Mouse (Mus musculus): ENCODE data around the gene Psmb1. TPM values are rescaled to one million over a fixed set of nuclear protein-coding genes. Genes with fewer than 3 reads are reported as not detected.
"Not testable (repeated sequence)": the region's sequence is repeated elsewhere in the genome, so short reads cannot be mapped to it uniquely, and the experiment has no call there.

Gene Psmb1
- total RNA-seq, 2 experiments from 2014 or later = 122 to 130 TPM

GRCm38 (mm10) chr17:15518766-15519165, 19.2 kb upstream of the Psmb1 start:
- Histone ChIP-seq H3K4me3 (no peak overlapping the region), H3K27ac (no peak overlapping the region)
- TF ChIP-seq CTCF (conservative IDR thresholded peaks at IDR 0.05) = no peak
- DNase-seq (ENCODE audit: low spot score in 2 of 2) = no peak

DNA sequence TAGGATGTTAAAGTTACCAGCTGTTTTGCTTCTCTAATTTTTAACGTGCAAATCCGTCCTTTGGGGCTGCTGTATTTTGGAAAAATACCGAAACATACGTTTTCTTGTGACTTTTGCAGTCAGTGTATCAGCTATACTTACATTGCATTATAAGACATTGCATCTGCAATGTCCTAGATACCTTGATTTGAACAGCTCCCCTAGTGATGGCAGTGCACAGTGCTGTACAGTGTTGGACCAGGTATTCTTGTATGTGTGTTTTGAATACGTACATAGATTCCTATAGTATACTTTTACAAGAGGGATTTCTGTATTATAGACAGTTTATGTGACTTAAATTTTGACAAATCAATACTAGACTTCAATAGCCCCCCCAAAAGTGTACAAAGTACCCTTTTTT, 18.6 kb upstream of the Psmb1 start:
- DNase-seq (ENCODE audit: low spot score in 2 of 2) = no peak
- TF ChIP-seq CTCF (conservative IDR thresholded peaks at IDR 0.05) = 0 out of 2 replicates have a peak, but pooled peaks have one; percentile 9
- H3K4me3 ChIP-seq = no peak overlapping the region
- no peak overlapping the region for H3K27ac ChIP-seq

GRCm38 (mm10) chr17:15517776-15518175, 18.2 kb upstream of the Psmb1 start:
- H3K4me3 ChIP-seq = no peak overlapping the region
- no peak for DNase-seq (ENCODE audit: low spot score in 2 of 2)
- H3K27ac ChIP-seq = no peak overlapping the region
- TF ChIP-seq CTCF (conservative IDR thresholded peaks at IDR 0.05) = no peak

DNA sequence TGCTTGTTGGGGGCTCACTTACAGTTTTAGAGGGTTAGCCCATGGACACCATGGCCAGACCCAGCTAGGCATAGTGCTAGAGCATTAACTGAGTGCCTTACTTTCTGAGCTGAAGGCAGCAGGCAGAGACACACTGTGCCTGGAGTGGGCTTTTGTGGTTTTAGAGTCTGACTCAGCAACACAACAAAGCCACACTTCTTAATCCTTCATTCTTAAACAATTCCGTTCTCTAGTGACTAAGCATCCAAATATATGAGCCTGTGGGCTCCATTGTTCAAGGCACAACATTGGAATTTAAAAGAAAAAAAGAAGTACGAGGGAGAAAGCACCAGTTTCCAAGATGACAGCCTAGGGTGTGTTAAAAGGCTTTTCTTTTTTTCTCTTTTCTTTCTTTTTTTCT, 11.1 kb upstream of the Psmb1 start:
- no peak overlapping the region for H3K4me3 ChIP-seq
- no peak for TF ChIP-seq CTCF (conservative IDR thresholded peaks at IDR 0.05)
- DNase-seq (ENCODE audit: low spot score in 2 of 2) = no peak
- no peak overlapping the region for H3K27ac ChIP-seq

- no peak for TF ChIP-seq CTCF (conservative IDR thresholded peaks at IDR 0.05)
- Histone ChIP-seq H3K27ac (peak overlapping the region; percentile 90), H3K4me3 (peak overlapping the region; percentile 93)
- DNase-seq (ENCODE audit: low spot score in 2 of 2) = no peak
Observed at GRCm38 (mm10) chr17:15498753-15499113, 818 bp downstream of the Psmb1 start.

GRCm38 (mm10) chr17:15497882-15498752, 1.4 kb downstream of the Psmb1 start:
- H3K4me3 ChIP-seq = peak overlapping the region; percentile 93
- H3K27ac ChIP-seq = peak overlapping the region; percentile 90
- DNase-seq (ENCODE audit: low spot score in 2 of 2) = peak; percentile 94 to 95
- no peak for TF ChIP-seq CTCF (conservative IDR thresholded peaks at IDR 0.05)

DNA sequence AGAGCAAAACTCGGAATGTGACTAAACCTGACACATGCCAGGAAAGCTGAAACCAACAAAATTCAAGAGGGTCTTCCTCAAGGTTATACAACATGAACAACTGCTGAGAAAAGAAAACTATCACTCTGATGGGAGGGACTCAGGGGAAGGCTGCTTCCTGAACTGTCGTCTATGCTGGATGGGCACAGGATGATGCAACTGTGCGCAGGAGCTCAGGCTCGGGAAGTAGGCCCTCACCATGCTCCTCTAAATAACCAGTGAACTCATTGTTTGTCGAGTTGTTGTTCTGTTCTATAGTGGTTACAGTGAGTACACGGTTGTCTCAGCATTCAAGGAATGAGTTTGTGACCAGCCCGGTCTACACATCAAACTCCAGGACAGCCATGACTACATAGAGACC, 9.0 kb downstream of the Psmb1 start:
- H3K27ac ChIP-seq = no peak overlapping the region
- DNase-seq (ENCODE audit: low spot score in 2 of 2) = no peak
- no peak for TF ChIP-seq CTCF (conservative IDR thresholded peaks at IDR 0.05)
- no peak overlapping the region for H3K4me3 ChIP-seq

DNA sequence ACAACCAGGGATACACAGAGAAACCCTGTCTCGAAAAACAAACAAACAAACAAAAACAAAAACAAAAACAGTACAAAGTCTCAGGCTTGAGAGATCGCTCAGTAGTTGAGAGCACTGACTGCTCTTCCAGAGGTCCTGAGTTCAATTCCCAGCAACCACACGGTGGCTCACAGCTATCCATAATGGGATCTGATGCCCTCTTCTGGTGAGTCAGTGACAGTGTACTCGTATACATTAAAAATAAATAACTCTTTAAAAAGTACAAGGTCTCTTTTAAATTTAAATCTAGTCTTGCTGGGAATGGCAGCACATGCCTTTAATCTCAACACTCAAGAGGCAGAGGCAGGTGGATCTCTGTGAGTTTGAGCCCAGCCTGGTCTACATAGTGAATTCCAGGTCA, 26.9 kb downstream of the Psmb1 start:
- no peak overlapping the region for H3K4me3 ChIP-seq
- DNase-seq (ENCODE audit: low spot score in 2 of 2) = no peak
- TF ChIP-seq CTCF (conservative IDR thresholded peaks at IDR 0.05) = peak; percentile 58
- no peak overlapping the region for H3K27ac ChIP-seq

GRCm38 (mm10) chr17:15467669-15468068, 31.9 kb downstream of the Psmb1 start:
- H3K4me3 ChIP-seq = no peak overlapping the region
- TF ChIP-seq CTCF (conservative IDR thresholded peaks at IDR 0.05) = peak; percentile 96
- DNase-seq (ENCODE audit: low spot score in 2 of 2) = peak; percentile 56 to 74
- no peak overlapping the region for H3K27ac ChIP-seq

- TF ChIP-seq CTCF (conservative IDR thresholded peaks at IDR 0.05) = no peak
- DNase-seq (ENCODE audit: low spot score in 2 of 2) = no peak
- Histone ChIP-seq H3K4me3 (no peak overlapping the region), H3K27ac (no peak overlapping the region)
Observed at GRCm38 (mm10) chr17:15461921-15462495, 37.5 kb downstream of the Psmb1 start.

DNA sequence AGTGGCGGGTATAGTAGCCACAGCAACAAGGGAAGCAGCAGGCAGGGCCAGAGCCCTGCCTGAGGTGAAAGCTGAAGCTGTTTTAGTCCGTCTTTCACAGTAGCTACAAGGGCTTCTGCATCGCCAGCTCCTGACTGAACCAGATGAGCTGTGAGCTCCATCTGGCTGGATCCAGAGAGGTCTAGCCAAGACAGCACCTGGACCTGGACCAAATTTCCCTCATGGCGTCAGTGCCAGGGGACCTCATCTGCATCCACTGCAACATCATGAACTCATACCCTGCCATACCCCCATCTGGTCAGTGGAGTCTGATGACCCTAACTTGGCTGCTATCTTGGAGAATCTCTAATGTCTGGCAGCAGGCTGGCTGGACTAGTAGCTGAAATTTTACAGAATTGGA, 39.8 kb downstream of the Psmb1 start:
- no peak for TF ChIP-seq CTCF (conservative IDR thresholded peaks at IDR 0.05)
- no peak for DNase-seq (ENCODE audit: low spot score in 2 of 2)
- no peak overlapping the region for H3K27ac ChIP-seq
- H3K4me3 ChIP-seq = no peak overlapping the region

GRCm38 (mm10) chr17:15456595-15456994, 43.0 kb downstream of the Psmb1 start:
- TF ChIP-seq CTCF (conservative IDR thresholded peaks at IDR 0.05) = no peak
- no peak overlapping the region for H3K27ac ChIP-seq
- no peak for DNase-seq (ENCODE audit: low spot score in 2 of 2)
- H3K4me3 ChIP-seq = no peak overlapping the region

DNA sequence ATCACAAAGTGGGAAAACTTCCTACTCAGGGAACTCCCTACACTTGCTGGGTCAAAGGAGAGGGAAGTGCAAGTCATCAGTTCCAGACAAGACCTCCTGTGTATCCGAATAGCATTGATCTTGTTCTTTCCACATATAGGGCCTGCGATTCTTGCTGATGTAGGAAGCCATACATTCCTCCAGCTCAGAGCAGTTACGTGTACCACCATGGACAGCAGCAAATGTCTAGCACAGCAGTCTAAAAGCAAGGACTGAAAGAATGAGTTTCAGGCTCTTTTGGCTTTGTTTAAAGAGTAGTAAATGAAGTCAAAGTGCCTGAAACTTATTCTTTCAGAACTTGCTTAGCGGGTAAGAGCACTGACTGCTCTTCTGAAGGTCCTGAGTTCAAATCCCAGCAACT, 44.3 kb downstream of the Psmb1 start:
- no peak for TF ChIP-seq CTCF (conservative IDR thresholded peaks at IDR 0.05)
- no peak overlapping the region for H3K27ac ChIP-seq
- DNase-seq (ENCODE audit: low spot score in 2 of 2) = no peak
- no peak overlapping the region for H3K4me3 ChIP-seq

DNA sequence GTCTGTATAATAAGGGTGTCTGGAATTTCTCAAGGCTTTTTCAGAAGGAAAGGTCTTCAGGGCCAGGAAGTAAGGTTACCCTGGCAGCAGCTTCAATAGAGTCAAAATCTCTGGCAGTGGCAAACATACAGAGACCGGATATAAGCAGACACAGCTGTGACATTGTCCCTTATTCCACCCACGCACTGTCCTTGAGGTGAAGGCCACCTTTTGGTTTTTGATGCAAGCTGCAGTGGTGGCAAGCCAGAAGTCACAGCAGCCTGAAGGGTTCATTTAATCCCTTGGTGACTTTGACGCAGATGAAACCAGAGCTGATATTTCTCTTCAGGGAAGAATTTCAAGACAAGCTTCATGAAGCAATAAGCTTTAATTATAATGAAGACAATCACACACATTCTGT, 49.9 kb downstream of the Psmb1 start:
- H3K4me3 ChIP-seq = no peak overlapping the region
- DNase-seq (ENCODE audit: low spot score in 2 of 2) = no peak
- H3K27ac ChIP-seq = no peak overlapping the region
- TF ChIP-seq CTCF (conservative IDR thresholded peaks at IDR 0.05) = no peak

- not testable (repeated sequence) for DNase-seq (ENCODE audit: low spot score in 2 of 2); H3K4me3 ChIP-seq; H3K27ac ChIP-seq
Observed at GRCm38 (mm10) chr17:15449144-15449543, 50.4 kb downstream of the Psmb1 start.

All from layer of hippocampus, adult 2 months (tissue).